Mouse (Mus musculus) mesoderm, embryonic 11.5 days (tissue): ENCODE data around the gene Tceal1.
"Not testable (repeated sequence)": the region's sequence is repeated elsewhere in the genome, so short reads cannot be mapped to it uniquely, and the experiment has no call there.

Experiments used
- DNase-seq: peaks from one replicate; pipeline ENCODE4 v3.0.0-alpha.2; 2012; ENCODE audit warnings: low read depth, low spot score

Gene Tceal1

DNA sequence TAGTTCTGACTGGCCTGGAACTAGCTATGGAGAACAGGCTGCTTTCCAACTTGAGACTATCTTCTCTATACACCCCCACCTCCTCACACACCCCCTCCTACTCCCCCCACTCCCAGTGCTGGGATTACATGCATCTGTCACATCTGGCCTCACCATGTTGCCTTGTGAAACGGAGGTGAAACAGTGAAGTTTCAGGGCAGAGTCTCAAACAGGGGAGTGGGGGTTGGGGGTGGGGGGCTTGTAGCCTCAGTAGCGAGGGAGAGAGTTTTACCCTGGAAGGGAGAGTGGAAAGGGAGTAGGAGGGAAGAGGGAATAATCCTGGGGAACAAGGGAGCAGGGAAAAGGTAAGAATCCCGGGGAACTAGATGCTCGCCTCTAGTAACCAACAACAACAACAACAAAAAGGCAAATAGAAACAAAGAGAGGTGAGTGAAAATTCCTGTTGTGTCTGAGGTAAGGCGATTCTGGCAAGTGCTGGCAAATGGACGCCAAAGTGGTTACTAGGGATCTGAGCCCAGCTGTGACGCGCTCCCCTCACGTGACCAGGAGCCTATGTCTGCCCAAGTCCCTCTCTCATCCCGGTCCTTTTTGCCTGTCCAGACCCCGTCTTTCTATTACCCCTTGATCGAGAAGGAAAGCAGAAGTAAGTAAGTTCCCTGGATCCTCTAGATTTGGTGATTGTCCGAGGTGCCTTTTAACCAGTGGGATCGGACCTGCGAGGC, at the start of gene Tceal1:
TSS of gene Tceal1 (plus strand) at position 537 of the 722 bp plus-strand sequence.
- peak; percentile 63 for DNase-seq

DNA sequence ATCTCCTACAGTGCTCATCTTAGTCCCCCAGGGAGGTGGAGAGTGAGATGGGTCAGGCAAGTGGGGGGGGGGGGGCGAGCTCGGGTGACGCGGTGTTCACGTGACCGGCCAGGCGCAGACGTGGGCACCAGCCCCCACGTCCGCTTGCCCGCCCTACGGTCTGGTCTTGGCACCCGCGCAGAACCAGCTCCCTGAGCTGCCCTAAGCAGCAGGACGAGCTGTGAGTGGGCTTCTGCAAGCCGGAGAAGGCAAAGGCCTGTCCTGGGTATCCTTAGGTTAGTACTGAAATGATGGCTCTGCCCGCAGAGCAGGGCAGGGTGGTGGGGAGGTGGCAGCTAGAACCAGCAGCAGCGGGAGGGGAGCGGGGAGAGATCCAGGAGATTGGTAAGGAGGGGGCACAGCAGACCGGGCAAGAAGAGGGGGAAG, 41.5 kb upstream of the Tceal1 start:
- peak; percentile 12 for DNase-seq

GRCm38 (mm10) chrX:136666762-136667464, 40.9 kb upstream of the Tceal1 start:
- not testable (repeated sequence) for DNase-seq

DNA sequence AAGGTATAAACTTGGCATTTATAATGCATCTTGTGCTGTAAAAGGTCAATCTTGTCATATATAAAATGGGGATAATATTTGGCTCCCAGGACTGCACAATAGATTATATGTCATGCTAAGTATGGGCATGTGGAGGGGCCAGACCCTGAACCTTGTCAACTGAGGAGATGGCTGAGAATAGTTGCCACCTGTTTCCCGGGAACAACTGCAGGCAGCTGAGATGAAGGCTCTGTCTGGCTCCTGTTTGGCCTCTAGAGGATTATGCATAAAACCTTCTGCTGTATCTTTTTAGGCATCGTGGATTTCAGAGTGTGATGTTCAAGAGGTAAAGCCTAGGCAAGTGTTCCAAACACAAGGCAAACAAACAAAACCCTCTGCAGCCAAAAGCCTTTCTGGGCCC, 39.0 kb upstream of the Tceal1 start:
- DNase-seq, result no peak

GRCm38 (mm10) chrX:136680989-136681388, 26.8 kb upstream of the Tceal1 start:
- no peak for DNase-seq

- not testable (repeated sequence) for DNase-seq
Observed at GRCm38 (mm10) chrX:136691606-136692293, 16.0 kb upstream of the Tceal1 start.

- DNase-seq, result no peak
Observed at GRCm38 (mm10) chrX:136692294-136692675, 15.5 kb upstream of the Tceal1 start.

DNA sequence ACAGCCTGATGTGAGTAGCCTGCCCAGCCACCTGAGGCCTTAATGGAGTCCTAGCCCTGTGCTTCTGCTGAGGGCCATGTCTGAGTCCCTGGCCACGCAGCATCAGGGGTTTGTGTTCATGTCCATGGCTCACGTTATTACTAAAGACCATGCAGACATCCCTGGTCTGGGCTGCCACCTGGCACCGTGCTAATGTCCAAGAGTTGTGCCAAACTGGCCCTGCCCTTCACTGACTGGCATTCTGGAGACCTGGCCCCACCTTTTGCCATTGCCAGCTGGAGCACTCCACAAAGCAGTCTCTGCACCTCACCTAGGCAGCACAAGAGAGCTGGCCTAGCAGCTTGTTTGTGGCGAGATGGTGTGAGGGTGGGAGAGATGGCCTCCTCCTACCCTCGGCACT, 14.6 kb upstream of the Tceal1 start:
- no peak for DNase-seq

DNA sequence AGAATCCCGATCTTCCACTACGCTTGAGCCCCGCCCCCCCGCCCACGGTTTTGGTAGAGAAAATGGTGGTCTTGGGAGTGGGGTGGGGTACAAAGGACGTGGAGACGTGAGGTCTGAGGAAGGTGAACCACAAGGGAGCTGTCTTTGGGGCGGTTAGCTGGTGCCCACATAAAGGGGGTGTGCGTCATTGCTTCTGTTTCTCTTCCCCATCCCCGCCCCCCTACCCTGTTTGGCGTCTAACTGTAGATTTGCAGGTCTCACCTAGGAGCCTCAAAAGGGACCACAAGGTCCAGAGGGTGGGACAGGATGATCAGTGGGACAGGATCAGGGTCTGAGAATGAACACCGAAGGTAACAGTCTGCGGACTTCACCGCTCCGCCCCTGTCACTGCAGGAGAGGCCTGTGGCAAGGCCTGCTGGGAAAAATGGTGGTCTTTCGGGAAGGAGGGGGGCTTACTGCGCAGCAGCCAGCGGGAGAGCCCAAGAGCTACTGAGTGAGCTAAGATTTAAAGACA, 443 bp downstream of the Tceal1 start:
- DNase-seq, result peak; percentile 54

DNA sequence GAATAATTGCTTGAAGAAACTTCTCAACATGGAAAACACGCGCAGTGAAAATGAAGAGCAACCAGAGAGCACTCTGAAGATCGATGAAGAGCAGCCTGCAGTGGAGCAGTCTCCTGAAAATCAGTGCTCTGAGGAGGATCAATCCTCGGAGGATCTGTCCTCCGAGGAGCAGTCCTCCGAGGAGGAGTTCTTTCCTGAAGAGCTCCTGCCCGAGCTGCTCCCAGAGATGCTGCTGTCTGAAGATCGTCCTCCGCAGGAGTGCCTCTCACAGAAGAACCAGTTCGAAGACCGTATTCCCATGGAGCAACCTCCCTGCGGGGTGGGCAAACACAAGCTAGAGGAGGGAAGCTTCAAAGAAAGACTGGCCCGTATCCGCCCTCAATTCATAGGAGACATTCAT, 1.0 kb downstream of the Tceal1 start:
- peak; percentile 6 for DNase-seq

- DNase-seq, result not testable (repeated sequence)
Observed at GRCm38 (mm10) chrX:136714742-136715474, 7.1 kb downstream of the Tceal1 start.

DNA sequence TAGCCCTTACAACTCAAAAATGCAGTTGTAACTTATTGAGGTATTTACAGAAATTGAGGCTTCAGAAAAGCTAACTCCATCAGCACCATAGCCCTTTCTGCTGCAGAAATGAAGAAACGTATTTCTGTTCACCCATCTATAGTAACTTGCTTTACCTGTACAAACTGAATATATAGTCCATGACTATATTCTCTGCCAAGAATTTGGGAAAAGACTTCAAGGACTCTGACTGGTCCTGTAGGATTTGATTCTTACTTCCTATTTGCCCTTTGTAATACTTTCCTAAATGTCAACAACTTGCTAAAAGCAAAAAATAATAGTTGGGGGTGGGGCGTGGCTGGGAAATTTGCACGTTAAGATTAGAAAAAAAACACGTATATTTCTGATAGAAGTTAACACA, 24.2 kb downstream of the Tceal1 start:
- DNase-seq, result no peak

GRCm38 (mm10) chrX:136740087-136740790, 32.5 kb downstream of the Tceal1 start:
- peak; percentile 44 for DNase-seq

DNA sequence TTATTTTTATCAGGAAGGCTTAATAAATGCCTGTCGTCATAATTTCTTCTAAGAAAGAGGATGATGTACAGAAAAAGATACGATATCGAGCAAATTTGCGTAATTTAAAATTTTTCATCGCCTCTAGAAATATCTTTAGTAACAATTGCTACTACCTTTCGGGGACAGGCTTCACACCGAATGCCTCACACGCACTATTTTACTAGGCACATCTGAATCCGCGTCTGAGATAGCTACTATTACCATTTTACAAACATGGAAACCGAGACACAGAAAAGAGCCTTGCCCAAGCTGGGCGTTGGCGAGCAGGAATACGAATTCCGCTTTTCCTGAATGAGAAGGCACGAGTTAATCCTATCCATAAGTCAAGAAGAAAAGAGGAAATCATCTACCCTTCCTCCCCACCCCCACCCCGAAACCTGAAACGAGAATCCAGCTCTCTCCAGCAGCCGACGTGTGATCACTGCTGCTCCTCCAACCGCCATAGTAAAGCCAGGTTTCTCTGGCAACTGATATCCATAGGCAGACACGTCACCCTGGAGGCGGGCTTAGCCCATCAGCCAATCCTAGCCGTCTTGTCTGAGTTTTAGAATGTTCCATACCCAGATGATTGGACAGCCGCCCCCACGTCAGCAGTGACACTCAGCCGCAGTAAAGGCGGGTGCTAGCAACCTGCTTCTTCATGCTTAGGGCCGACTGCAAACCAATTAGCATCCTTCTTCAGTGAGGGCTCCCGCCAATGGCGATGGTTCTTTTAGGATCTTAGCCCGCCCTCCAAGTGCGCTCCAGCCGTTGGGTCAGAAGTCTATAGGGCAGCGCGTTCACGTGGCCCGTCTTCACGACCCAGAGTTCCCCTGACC, 33.2 kb downstream of the Tceal1 start:
- peak; percentile 94 for DNase-seq

GRCm38 (mm10) chrX:136741651-136742201, 33.9 kb downstream of the Tceal1 start:
- DNase-seq, result peak; percentile 78

GRCm38 (mm10) chrX:136742241-136742640, 34.5 kb downstream of the Tceal1 start:
- DNase-seq, result no peak

- peak; percentile 66 for DNase-seq
Observed at GRCm38 (mm10) chrX:136742661-136743103, 34.9 kb downstream of the Tceal1 start.

DNA sequence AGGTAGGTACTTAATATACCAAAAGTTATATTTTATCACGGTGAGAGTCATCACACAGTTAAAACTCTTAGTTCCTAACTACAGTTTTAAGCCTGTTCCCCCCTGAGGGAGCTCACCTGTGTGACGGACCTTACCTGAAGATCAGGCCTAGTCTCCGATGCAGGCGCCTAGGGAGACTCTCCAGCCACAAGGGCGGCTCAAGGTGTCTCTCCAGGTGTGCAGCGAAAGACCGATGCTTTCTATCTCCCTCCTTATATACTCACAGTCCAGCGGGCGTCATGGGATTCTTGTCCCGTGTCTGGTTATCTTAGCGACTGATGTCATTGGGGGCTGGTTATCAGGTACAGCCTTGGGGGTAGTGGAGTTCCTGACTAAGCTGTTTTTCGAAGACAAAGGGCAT, 35.7 kb downstream of the Tceal1 start, which contains the start of gene Morf4l2:
TSS of gene Morf4l2 (minus strand) at position 232 of the 400 bp plus-strand sequence.
- no peak for DNase-seq

DNA sequence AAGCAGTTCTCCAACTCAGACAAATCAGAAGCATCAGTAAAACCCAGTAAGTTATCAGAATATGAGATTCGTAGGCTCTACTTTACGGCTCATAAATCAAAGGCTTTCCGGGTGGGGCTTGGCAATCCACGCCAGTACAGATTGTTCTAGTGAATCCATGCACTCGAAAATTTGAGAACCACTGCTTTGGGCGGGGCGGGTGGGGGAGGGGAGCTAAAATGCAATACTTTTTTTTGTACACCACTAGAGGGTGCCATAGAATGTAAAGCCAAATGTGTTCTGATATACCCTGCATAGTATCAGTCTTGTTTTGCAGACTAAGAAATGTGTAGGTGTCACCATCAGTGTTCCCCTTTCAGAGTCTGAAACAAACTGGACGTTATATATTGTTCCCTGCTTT, 36.9 kb downstream of the Tceal1 start:
- no peak for DNase-seq
